Mouse (Mus musculus) midbrain, embryonic 15.5 days (tissue): ENCODE results near the gene Urb2. TPM values are rescaled to one million over a fixed set of nuclear protein-coding genes. Genes with fewer than 3 reads are reported as not detected.

Source experiments
- ATAC-seq: fragments of 200-750 bp; cut with Nextera tagmentation; replicated peaks from 2 replicates; pipeline ENCODE4 v1.8.0; 2017; ENCODE audit warnings: moderate TSS enrichment
- H3K27ac ChIP-seq: fragments of 300-500 bp; sonication (generic); 2 replicates; pipeline ENCODE4 v1.5.1; 2015; ENCODE audit warnings: mild to moderate bottlenecking, inconsistent platforms
- H3K27me3 ChIP-seq: fragments of 300-500 bp; sonication (generic); replicated peaks from 2 replicates; pipeline ENCODE4 v1.6.1; 2015; ENCODE audit warnings: inconsistent platforms
- H3K36me3 ChIP-seq: fragments of 300-500 bp; sonication (generic); replicated peaks from 2 replicates; pipeline ENCODE4 v1.6.1; 2015; ENCODE audit warnings: inconsistent platforms
- H3K4me1 ChIP-seq: fragments of 300-500 bp; sonication (generic); 2 replicates; pipeline ENCODE4 v1.6.1; 2015; ENCODE audit warnings: inconsistent platforms
- H3K4me2 ChIP-seq: fragments of 300-500 bp; sonication (generic); 2 replicates; pipeline ENCODE4 v1.6.1; 2015; ENCODE audit warnings: inconsistent platforms, mild to moderate bottlenecking, moderate library complexity
- H3K4me3 ChIP-seq: fragments of 300-500 bp; sonication (generic); 2 replicates; pipeline ENCODE4 v1.5.1; 2015; ENCODE audit warnings: mild to moderate bottlenecking, inconsistent platforms
- H3K9ac ChIP-seq: fragments of 300-500 bp; sonication (generic); 2 replicates; pipeline ENCODE4 v1.6.1; 2015; ENCODE audit warnings: mild to moderate bottlenecking, inconsistent platforms
- H3K9me3 ChIP-seq: fragments of 300-500 bp; sonication (generic); 2 replicates; pipeline ENCODE4 v1.6.1; 2016; ENCODE audit warnings: inconsistent platforms
- WGBS: fragments of 180-500 bp; shearing (Covaris S2); methylation state at CpG from one replicate; pipeline ENCODE4 v1.1.7; 2015; ENCODE audit warnings: mixed read lengths; 5-methylcytosine and 5-hydroxymethylcytosine counted together
- polyA plus RNA-seq: library from polyadenylated mRNA; unstranded; fragments of >200 nt; fragmentation: Nextera tagmentation; extraction: Ambion mirVana; gene quantifications from 2 replicates; pipeline ENCODE4 v1.2.1, GENCODE M21; 2015

Urb2 gene
- polyA plus RNA-seq, 1 experiment from 2014 or later = 4.1 TPM

DNA sequence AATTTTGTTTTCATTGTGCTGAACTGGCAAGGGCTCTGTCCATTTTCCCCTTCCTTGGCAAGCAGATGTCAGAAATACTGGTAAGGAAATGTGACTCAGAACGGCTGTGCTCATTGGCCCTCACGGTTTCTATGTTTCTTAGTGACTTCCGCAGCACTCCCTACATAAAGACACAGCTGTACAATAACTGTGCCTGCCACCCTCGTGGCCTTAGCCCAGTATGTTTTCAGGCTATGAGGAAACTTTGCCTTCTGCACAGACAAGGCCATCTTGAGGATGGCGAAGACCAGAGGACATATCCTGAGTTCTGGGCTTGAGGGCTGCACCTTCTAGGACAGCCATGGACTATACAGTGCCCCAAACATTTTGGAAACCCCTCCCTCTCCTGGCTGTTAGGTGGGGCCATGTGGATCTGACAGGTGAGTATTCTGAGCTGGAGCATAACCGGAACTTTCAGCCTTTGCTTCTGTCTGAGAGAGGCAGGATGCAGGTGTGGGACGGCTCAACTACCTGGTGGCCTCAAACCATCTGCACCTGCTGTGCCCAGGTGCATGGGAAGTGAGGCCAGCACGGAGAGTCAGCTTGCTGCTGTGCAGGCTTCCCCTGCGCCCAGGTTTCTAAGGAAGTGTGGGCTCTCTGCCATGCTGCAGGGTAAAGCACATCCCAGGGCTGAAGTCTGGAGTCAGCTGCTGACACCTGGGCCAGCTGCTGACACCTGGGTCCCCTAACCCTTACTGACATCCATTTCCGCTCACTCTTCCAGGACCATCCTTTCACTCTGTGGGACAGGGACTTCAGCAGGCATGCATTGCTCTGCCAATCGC lies 35.7 kb downstream of the Urb2 start:
- WGBS = 80% methylated on average over 11 of the region's 11 CpGs
- H3K4me2 ChIP-seq = no peak overlapping the region
- H3K27ac ChIP-seq = no peak overlapping the region
- H3K4me3 ChIP-seq = no peak overlapping the region
- H3K9ac ChIP-seq = no peak overlapping the region
- peaks cover 4% of the 10 kb centered on the region; the same call in 1 of the 2 replicates for H3K4me1 ChIP-seq
- no peaks in the 10 kb centered on the region for H3K27me3 ChIP-seq
- no peaks in the 10 kb centered on the region for H3K36me3 ChIP-seq
- ATAC-seq = no peak
- H3K9me3 ChIP-seq = no peaks in the 10 kb centered on the region

DNA sequence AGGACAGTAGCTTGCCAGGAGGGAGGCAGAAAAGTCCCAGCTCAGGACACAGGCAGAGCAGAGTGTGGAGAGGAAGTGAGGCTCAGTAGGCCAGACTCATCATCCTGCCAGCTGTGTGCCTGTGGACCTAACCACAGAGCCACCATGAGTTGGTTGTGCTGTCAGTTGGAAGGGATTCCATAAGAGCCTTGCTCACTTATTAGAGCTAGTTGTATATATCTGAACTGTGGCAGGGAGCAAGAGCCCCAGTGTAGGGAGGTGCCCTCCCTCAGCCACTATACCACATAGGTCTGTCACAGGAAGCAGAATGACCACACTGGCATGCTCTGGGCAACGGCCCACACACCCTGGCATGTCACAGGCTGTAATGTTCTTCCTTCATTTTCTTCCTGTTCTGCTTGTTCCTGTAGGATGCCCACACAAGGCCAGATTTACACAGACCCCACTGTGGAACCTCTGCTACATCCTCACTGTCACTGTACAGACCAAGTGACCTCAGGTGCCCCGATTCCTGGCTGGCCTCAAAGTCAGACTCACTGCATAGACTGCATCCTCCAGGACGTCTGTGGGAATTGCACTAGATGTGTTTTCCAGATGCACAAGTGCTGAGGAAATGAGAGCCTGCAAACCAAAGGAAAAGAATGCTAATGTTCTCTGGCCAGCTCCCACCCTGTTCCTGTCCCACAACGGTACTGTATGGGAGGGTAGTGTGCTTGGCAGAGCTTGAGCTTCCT lies 45.2 kb downstream of the Urb2 start:
- 74% methylated on average over 4 of the region's 4 CpGs for WGBS

DNA sequence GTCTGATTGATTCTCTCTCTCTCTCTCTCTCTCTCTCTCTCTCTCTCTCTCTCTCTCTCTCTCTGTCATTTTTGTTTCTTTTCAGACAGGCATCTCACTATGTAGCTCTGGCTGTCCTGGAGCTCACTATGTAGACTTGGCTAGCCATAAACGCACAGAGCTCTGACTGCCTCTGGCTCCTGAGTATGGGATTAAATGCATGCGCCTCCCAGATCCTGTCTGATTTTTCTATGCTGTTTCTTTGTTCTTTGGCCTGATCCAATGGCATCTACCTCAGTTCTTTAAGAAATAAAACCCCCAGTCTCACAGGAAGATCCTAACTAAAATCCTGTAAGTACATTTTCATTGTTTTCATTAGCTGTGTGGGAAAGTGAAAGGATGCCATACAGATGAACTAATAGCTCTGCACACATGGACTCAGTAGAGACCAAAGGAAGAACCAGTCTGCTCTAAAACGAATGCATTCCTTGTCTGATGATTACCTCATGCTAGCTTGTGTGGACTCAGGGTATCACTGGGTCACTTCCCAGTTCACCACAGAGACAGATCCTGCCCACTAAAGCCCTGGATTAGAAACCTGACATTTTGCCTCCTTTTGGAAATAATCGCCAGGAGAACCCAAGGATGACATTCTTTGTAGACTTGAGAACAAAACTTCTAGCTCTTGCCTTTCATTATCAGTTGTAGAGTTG lies 45.9 kb downstream of the Urb2 start:
- Histone ChIP-seq H3K27me3 (no peaks in the 10 kb centered on the region), H3K36me3 (no peaks in the 10 kb centered on the region), H3K9me3 (no peaks in the 10 kb centered on the region), H3K9ac (no peak overlapping the region), H3K4me1 (peaks cover 21% of the 10 kb centered on the region), H3K4me3 (no peak overlapping the region), H3K27ac (no peak overlapping the region), H3K4me2 (no peak overlapping the region)
- 70% methylated on average over 4 of the region's 4 CpGs for WGBS
- ATAC-seq = no peak

More for the DNA sequence above, 45.2 kb downstream of the Urb2 start:
- no peak overlapping the region for H3K4me3 ChIP-seq
- H3K4me1 ChIP-seq = peaks cover 21% of the 10 kb centered on the region
- no peaks in the 10 kb centered on the region for H3K27me3 ChIP-seq
- H3K27ac ChIP-seq = no peak overlapping the region
- no peaks in the 10 kb centered on the region for H3K9me3 ChIP-seq
- no peak overlapping the region for H3K4me2 ChIP-seq
- H3K9ac ChIP-seq = no peak overlapping the region
- H3K36me3 ChIP-seq = no peaks in the 10 kb centered on the region
- ATAC-seq = no peak

DNA sequence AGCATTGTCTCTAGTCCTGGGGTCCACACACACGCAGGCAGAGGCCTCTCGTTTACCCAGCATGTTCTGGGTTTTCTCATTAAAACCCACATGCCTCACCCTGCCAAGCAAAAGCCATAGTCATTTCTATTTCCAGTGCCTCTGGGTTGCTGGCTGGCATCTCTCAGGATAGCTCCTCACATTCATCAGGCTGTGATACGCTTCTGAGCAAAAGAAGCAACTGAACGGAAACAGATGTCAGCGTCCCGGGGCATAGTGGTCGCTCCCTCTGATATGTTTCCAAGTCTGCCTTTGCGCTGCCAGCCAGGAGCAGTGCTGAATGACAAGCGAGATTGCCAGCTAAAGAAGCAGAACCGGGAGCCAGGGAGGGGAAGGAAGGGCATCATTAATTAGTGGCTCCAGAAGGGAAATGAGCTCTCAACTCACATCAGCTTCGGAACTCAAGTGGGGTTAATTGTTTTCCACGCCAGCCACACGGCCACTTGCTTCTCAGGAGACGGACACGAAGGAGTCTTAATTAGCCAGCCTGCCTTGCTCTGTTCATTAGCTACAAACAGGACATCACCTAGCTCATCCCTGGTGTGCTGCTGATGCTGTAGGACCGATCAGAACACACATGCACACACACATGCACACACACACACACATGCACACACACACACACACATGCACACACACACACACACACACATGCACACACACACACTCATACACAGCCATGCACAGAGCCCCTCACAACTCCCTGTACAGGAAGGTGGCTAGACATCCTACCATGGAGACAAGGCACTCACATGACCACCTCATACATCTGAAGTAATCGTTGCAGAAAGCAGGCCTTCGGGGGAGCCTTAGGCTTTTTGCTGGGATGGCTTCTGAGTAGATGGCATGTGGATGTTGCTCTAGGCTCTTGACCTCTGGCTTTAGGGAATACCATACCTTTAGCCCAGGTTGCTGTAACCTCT lies 49.3 kb downstream of the Urb2 start:
- peak; percentile 70 for ATAC-seq
- Histone ChIP-seq H3K27ac (peak overlapping the region; percentile 70), H3K27me3 (no peaks in the 10 kb centered on the region), H3K9ac (no peak overlapping the region; the same call in 1 of the 2 replicates), H3K9me3 (no peaks in the 10 kb centered on the region), H3K4me1 (peaks cover 21% of the 10 kb centered on the region), H3K36me3 (no peaks in the 10 kb centered on the region), H3K4me2 (no peak overlapping the region), H3K4me3 (no peak overlapping the region)
- 22% methylated on average over 18 of the region's 18 CpGs for WGBS

DNA sequence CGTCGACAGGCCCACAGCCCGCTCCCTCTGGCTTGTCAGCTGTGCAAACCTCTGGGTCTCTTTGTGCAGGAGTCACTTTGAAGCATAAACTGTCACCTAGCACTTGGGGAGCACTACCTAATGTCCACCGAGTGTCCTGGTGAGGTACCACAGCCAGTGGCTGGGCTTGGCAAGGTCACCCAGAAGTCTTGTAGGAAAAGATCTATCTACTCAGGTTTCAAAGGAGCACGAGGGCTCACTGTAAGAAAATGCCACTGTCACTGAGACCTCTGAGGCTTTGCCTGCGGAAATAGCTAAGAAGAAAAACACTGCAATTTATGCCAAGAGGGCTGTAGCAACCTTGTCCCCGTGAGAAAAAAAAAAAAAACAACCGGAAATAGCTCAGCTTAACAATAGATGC lies 54.7 kb downstream of the Urb2 start:
- Histone ChIP-seq H3K27ac (peak overlapping the region; percentile 47; the same call in 1 of the 2 replicates), H3K9ac (no peak overlapping the region), H3K4me1 (peaks cover 17% of the 10 kb centered on the region), H3K4me3 (no peak overlapping the region), H3K9me3 (no peaks in the 10 kb centered on the region), H3K36me3 (no peaks in the 10 kb centered on the region), H3K4me2 (no peak overlapping the region), H3K27me3 (no peaks in the 10 kb centered on the region)
- ATAC-seq = no peak
- WGBS = 59% methylated on average over 8 of the region's 8 CpGs

DNA sequence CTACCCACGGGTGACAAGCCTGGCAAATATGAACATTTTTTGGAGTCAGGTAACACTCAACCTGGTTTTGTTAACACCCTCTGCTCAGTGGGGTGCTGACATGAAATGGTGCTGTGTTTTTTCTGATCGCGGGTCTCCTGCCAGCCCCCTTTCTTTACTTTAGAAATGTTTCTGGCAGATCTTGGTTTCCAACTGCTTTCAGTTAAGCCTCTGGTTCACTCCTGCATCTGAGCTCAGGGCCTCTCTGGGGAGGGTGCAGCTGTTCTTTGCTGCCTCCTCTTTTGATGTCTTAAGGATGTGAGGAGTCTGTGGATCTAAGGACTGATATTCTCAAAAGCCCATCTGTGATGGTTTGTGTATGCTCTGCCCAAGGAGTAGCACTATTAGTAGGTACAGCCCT lies 55.1 kb downstream of the Urb2 start:
- Histone ChIP-seq H3K4me2 (no peak overlapping the region), H3K9ac (no peak overlapping the region), H3K27me3 (no peaks in the 10 kb centered on the region), H3K27ac (peak overlapping the region; percentile 47; the same call in 1 of the 2 replicates), H3K4me3 (no peak overlapping the region), H3K36me3 (no peaks in the 10 kb centered on the region), H3K4me1 (peaks cover 14% of the 10 kb centered on the region), H3K9me3 (no peaks in the 10 kb centered on the region)
- no peak for ATAC-seq
- WGBS = 52% methylated on average over 3 of the region's 3 CpGs

DNA sequence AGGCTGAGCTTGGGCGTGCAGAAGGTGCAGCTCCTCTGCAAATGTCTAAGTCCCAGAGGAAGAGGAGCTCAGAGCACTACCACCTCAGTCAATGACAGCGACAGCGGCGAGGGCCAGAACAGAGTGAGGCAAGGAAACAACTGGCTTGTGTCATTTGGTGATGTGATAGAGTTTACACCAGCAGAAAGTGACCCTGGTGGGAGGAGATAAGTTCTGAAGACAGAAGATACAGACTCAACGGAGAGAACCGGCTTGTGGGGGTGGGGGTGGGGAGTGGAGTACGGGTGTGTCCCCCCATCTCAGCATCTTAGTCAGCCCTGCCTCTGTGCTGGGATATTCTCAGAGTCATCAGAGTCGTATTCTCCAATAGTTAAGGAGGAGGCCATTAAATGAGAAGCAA lies 56.1 kb downstream of the Urb2 start:
- H3K4me2 ChIP-seq = no peak overlapping the region
- no peak overlapping the region for H3K4me3 ChIP-seq
- H3K9me3 ChIP-seq = no peaks in the 10 kb centered on the region
- peaks cover 14% of the 10 kb centered on the region for H3K4me1 ChIP-seq
- no peaks in the 10 kb centered on the region for H3K36me3 ChIP-seq
- WGBS = 88% methylated on average over 8 of the region's 8 CpGs
- no peak overlapping the region for H3K27ac ChIP-seq
- H3K27me3 ChIP-seq = no peaks in the 10 kb centered on the region
- H3K9ac ChIP-seq = no peak overlapping the region
- ATAC-seq = no peak

DNA sequence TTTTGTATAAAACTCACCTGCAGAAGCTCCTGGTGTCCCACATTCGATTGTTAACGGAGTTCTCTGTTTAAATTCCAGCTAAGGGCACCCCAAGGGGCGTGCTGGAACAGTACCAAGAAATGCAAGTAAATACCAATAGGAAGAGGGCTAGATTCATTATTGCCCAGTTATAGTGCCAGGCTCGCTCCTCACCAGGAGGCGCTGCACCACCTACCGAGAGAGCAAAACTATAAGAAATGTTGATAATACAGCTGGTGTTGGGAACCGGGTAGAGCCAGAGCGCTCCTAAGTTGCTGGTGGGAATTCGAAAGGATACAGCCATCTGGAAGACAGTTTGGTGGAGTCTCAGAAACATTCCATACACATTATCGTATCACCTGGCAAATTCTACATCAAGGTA lies 56.7 kb downstream of the Urb2 start:
- ATAC-seq = no peak
- H3K27ac ChIP-seq = no peak overlapping the region
- no peak overlapping the region for H3K9ac ChIP-seq
- 84% methylated on average over 10 of the region's 10 CpGs for WGBS
- H3K27me3 ChIP-seq = no peaks in the 10 kb centered on the region
- no peaks in the 10 kb centered on the region for H3K36me3 ChIP-seq
- H3K4me2 ChIP-seq = no peak overlapping the region
- no peak overlapping the region for H3K4me3 ChIP-seq
- peaks cover 14% of the 10 kb centered on the region for H3K4me1 ChIP-seq
- no peaks in the 10 kb centered on the region for H3K9me3 ChIP-seq

DNA sequence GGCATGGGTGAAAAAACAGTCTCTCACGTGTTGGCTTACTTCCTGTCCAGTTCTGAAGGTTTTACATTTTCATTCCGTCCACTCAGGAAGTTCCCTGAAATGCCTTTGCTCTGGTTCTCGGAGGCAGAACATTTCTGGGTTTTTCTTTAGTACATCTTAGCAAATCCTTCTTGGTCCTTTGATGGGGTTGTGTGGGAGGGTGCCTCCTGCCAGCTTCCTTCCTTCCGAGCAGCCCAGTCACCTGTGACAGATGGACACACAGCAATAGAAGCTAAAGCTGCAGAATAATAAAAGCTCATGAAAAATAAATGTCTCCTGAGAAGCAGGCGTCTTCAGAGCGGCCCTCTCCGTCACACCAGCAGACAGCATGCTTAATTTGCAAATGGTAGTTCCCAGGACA lies 57.7 kb downstream of the Urb2 start:
- H3K9ac ChIP-seq = no peak overlapping the region
- no peak overlapping the region for H3K27ac ChIP-seq
- H3K4me2 ChIP-seq = no peak overlapping the region
- no peak overlapping the region for H3K4me3 ChIP-seq
- no peaks in the 10 kb centered on the region for H3K27me3 ChIP-seq
- H3K4me1 ChIP-seq = peaks cover 14% of the 10 kb centered on the region
- no peaks in the 10 kb centered on the region for H3K9me3 ChIP-seq
- H3K36me3 ChIP-seq = no peaks in the 10 kb centered on the region
- no peak for ATAC-seq
- 48% methylated on average over 7 of the region's 7 CpGs for WGBS

DNA sequence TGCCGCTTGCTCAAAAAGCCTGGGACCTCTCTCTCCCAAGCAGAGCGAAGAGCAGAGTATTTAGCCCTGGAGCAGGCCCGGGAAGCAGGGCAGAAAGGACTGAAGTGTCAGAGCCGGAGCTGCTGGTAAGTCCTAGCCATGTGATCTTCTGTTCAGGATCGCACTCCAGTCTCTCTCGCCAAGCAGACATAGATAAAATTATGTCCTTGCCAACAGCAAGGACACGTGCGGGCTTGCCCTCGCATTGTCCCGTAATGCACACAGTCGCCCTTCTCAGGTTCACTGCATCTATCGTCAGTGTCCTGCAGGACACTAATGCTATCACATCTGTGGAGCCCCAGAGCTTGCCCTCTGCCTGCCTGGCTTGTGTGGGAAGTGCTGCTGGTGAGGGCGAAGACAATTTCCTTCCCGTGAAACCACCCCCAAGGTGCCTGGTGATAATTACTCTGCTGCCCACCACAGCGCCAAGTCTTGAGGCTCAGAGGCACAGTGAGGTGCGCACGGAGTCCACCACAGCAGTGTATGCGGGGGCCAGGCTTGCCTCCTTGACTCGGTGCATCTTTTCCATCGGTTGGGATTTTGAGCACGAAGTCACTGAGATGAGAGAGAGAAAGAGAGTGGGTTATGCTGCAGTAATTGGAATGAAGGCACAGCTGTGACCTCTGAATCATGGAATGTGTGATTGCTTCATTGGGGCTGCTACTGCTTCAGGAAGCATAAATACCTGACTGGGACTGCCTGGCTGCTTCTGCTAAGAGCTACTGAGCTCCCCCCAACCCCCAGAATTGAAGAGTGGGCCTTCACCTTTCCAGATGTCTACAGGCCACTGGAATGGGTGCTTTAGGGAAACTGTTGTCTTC lies 59.4 kb downstream of the Urb2 start:
- no peak for ATAC-seq
- peaks cover 13% of the 10 kb centered on the region for H3K4me1 ChIP-seq
- H3K27ac ChIP-seq = no peak overlapping the region
- no peak overlapping the region for H3K4me2 ChIP-seq
- no peaks in the 10 kb centered on the region for H3K27me3 ChIP-seq
- H3K9ac ChIP-seq = no peak overlapping the region
- 78% methylated on average over 21 of the region's 21 CpGs for WGBS
- H3K9me3 ChIP-seq = no peaks in the 10 kb centered on the region
- H3K36me3 ChIP-seq = no peaks in the 10 kb centered on the region
- H3K4me3 ChIP-seq = no peak overlapping the region

DNA sequence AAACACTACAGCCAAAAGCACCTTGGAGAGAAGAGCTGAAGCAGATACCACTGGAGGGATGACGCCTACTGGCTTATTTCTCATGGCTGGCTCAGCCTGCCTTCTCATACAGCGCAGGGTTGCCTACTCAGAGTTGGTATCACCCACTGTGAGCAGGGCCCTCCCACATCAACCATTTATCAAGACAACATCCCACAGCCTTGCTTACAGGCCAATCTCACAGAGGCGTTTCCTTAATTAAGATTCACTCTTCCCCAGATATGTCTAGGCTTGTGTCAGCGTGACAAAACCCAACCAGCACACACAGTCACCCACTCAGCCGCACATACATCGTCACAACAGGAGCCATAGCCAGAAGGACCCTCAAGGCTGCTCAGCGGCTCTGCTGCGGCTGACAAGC lies 61.3 kb downstream of the Urb2 start:
- Histone ChIP-seq H3K4me2 (no peak overlapping the region), H3K36me3 (no peaks in the 10 kb centered on the region), H3K9me3 (no peaks in the 10 kb centered on the region), H3K4me3 (no peak overlapping the region), H3K27ac (no peak overlapping the region), H3K4me1 (0 out of 2 replicates have a peak, but pooled peaks cover 4% of the 10 kb centered on the region), H3K27me3 (no peaks in the 10 kb centered on the region), H3K9ac (no peak overlapping the region)
- no peak for ATAC-seq
- 95% methylated on average over 8 of the region's 8 CpGs for WGBS
